Mouse (Mus musculus) lung, adult 2 months (tissue): ENCODE measurements around the gene Pacsin3.

ENCODE experiments used
- CTCF ChIP-seq: fragments of 200-500 bp; IDR thresholded peaks from 2 replicates; pipeline ENCODE4 v1.5.1; 2011; ENCODE audit warnings: mild to moderate bottlenecking, low read length, control low read depth; ENCODE audit not compliant: insufficient read depth
- POLR2A ChIP-seq: fragments of 200-500 bp; IDR thresholded peaks from 2 replicates; pipeline ENCODE4 v1.6.1; 2011; ENCODE audit warnings: low read depth, mild to moderate bottlenecking, control low read depth, low read length, borderline replicate concordance; ENCODE audit errors: extremely low read depth

DNA sequence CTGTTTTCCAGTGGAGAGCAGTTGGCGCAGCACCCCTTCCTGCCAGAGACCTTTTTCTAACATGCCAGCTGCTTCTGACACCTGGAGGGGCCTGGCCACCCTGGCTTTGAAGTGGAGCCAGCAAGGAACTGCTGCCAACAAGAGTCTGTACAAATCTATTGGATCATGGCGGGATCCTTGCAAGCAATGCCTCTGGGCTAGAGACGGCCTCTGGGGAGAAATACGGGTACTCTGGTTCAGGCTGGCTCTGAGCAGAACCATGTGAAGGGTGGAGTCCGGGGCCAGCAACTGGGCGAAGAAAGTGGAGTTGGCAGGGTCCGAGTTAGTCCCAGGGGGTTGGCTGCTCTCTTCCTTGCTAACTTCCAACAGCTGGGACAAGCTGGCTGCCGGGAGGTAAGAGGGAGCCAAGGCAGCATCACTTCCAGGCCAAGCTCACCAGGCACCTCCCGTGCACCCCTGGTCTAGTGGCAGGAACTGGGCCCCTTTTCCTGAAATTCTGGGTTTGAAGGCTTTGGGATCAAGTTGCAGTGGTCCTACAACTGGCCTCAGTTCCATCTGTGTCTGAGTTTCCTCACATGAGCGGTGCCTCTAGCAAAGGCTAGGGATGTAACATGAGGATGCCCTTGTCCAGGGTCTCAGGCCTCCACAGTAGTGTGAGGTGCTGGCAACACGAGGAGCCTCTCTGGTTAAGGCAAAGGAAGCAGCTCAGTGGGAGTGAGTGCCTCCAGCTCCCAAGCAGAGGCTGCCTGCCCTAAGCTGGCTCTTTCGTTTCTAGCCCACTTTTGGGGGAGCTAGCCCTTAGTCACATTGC lies 35.6 kb downstream of the Pacsin3 start:
- TF ChIP-seq CTCF (no peak), POLR2A (no peak)
